8 mouse cellular contexts compared by ENCODE assay signal in genomic region chr17:23676473-23677031, GRCm38 (mm10). TPM values are rescaled to one million over a fixed set of nuclear protein-coding genes. Genes with fewer than 3 reads are reported as not detected.
DNase-seq lines count a peak whose midpoint lies in the region; ATAC-seq and TF ChIP-seq lines count a peak whose summit lies in the region.

No protein-coding gene starts in this region.

- intact Hi-C loops in gastrocnemius, adult 2 months (cut with DNase I): loop anchor here (2.0 kb wide), 1 partner anchor 26 kb away; no protein-coding TSS in a partner anchor

- no peak for ATAC-seq in neural tube, embryonic 11.5 days (ENCODE audit: insufficient read depth, low FRiP score, low TSS enrichment)
- ATAC-seq in lung, embryonic 15.5 days (ENCODE audit: borderline replicate concordance, extremely low read depth, low FRiP score, low TSS enrichment): no peak
- ATAC-seq in stomach, embryonic 15.5 days (ENCODE audit: insufficient read depth, low FRiP score, low read depth): no peak

- under 1% methylated on average over 30 of the region's 37 CpGs for WGBS in neural tube, embryonic 11.5 days
- under 1% methylated on average over 37 of the region's 37 CpGs for WGBS in lung, embryonic 15.5 days
- under 1% methylated on average over 37 of the region's 37 CpGs for WGBS in stomach, embryonic 15.5 days

- H3K27ac ChIP-seq in neural tube, embryonic 11.5 days (ENCODE audit: low read depth, low read length): no peak overlapping the region
- peak overlapping the region; percentile 93 for H3K27ac ChIP-seq in gastrocnemius, adult 2 months
- H3K27ac ChIP-seq in lung, embryonic 15.5 days: peak overlapping the region; percentile 89
- H3K27ac ChIP-seq in stomach, embryonic 15.5 days: peak overlapping the region; percentile 83

- H3K4me3 ChIP-seq in neural tube, embryonic 11.5 days (ENCODE audit: low read depth, low read length): peak overlapping the region; percentile 35
- H3K4me3 ChIP-seq in gastrocnemius, adult 2 months: peak overlapping the region; percentile 78
- peak overlapping the region; percentile 57 for H3K4me3 ChIP-seq in lung, embryonic 15.5 days
- H3K4me3 ChIP-seq in stomach, embryonic 15.5 days (replicated peaks): peak overlapping the region; percentile 69

- peak; percentile 39 for DNase-seq in neural tube, embryonic 11.5 days (ENCODE audit: low spot score)
- no peak for DNase-seq in neural tube, embryonic 10.5 days (ENCODE audit: extremely low spot score, low spot score)
- DNase-seq in brain, embryonic 14.5 days (ENCODE audit: low read depth): peak; percentile 24
- DNase-seq in gastrocnemius, adult 2 months: peak; percentile 76
- peak; percentile 65 for DNase-seq in induced T-regulatory cell, adult 2 months (ENCODE audit: low read depth)
- DNase-seq in spleen, postnatal 4 days (ENCODE audit: low spot score in 2 of 2): no peak

- no peaks in the 10 kb centered on the region for H3K9me3 ChIP-seq in neural tube, embryonic 11.5 days (ENCODE audit: control insufficient read depth, low read length)
- H3K9me3 ChIP-seq in lung, embryonic 15.5 days: no peaks in the 10 kb centered on the region
- H3K9me3 ChIP-seq in stomach, embryonic 15.5 days: no peaks in the 10 kb centered on the region

- peak overlapping the region; percentile 71 for H3K4me2 ChIP-seq in neural tube, embryonic 11.5 days (ENCODE audit: low read depth)
- H3K4me2 ChIP-seq in lung, embryonic 15.5 days: peak overlapping the region; percentile 96
- H3K4me2 ChIP-seq in stomach, embryonic 15.5 days: peak overlapping the region; percentile 96

- H3K4me1 ChIP-seq in neural tube, embryonic 11.5 days (ENCODE audit: control insufficient read depth, insufficient read depth, low read length): peaks cover 15% of the 10 kb centered on the region
- peaks cover 51% of the 10 kb centered on the region for H3K4me1 ChIP-seq in lung, embryonic 15.5 days
- peaks cover 51% of the 10 kb centered on the region for H3K4me1 ChIP-seq in stomach, embryonic 15.5 days

- peak overlapping the region; percentile 2 for H3K9ac ChIP-seq in neural tube, embryonic 11.5 days (ENCODE audit: low read length)
- peak overlapping the region; percentile 58 for H3K9ac ChIP-seq in lung, embryonic 15.5 days
- H3K9ac ChIP-seq in stomach, embryonic 15.5 days: no peak overlapping the region; the same call in 1 of the 2 replicates

- peaks cover 54% of the 10 kb centered on the region for H3K27me3 ChIP-seq in neural tube, embryonic 11.5 days (ENCODE audit: control insufficient read depth, insufficient read depth, low read length)
- H3K27me3 ChIP-seq in lung, embryonic 15.5 days: peaks cover 33% of the 10 kb centered on the region
- peaks cover 21% of the 10 kb centered on the region for H3K27me3 ChIP-seq in stomach, embryonic 15.5 days (replicated peaks)

- no peaks in the 10 kb centered on the region for H3K36me3 ChIP-seq in neural tube, embryonic 11.5 days (ENCODE audit: control insufficient read depth, insufficient read depth, low read length)
- H3K36me3 ChIP-seq in lung, embryonic 15.5 days: no peaks in the 10 kb centered on the region
- no peaks in the 10 kb centered on the region for H3K36me3 ChIP-seq in stomach, embryonic 15.5 days

- no peak for TF ChIP-seq CTCF in brain, embryonic 14.5 days (IDR thresholded peaks at IDR 0.05; ENCODE audit: borderline replicate concordance, extremely low read depth, insufficient read depth, insufficient read length)
- TF ChIP-seq CTCF in gastrocnemius, adult 2 months (IDR thresholded peaks at IDR 0.05): no peak

- no peak for TF ChIP-seq POLR2A in brain, embryonic 14.5 days (IDR thresholded peaks at IDR 0.05; ENCODE audit: borderline replicate concordance, extremely low read depth, insufficient read depth, insufficient read length, poor library complexity, severe bottlenecking)

RNA-seq across cellular contexts. Expression of gene Tnfrsf12a, which starts 0.7 kb away (rescaled TPM):
- 2.3 and 3.6 TPM in 2 replicates for polyA plus RNA-seq in neural tube, embryonic 11.5 days (2014; fragmentation: Nextera tagmentation; extraction: Ambion mirVana)
- 1.7 and 2.1 TPM in 2 replicates for polyA plus RNA-seq in brain, embryonic 14.5 days (2012; rRNA removed)
- total RNA-seq in gastrocnemius, adult 2 months (2021): 10 to 100 TPM; 19.5 to 27.5 TPM
- polyA plus RNA-seq in lung, embryonic 15.5 days (2015; fragmentation: Nextera tagmentation; extraction: Ambion mirVana): 26.8 and 28.5 TPM in 2 replicates
- 23.8 and 25.4 TPM in 2 replicates for polyA plus RNA-seq in stomach, embryonic 15.5 days (2015; fragmentation: Nextera tagmentation; extraction: Ambion mirVana)

RNA-seq across cellular contexts. Expression of gene Cldn6, which starts 2.5 kb away (rescaled TPM):
- polyA plus RNA-seq in neural tube, embryonic 11.5 days (2014; fragmentation: Nextera tagmentation; extraction: Ambion mirVana): 8.7 and 11.1 TPM in 2 replicates
- 0.83 and 1.3 TPM in 2 replicates for polyA plus RNA-seq in brain, embryonic 14.5 days (2012; rRNA removed)
- total RNA-seq in gastrocnemius, adult 2 months (2021): not detected
- polyA plus RNA-seq in lung, embryonic 15.5 days (2015; fragmentation: Nextera tagmentation; extraction: Ambion mirVana): 237 and 246 TPM in 2 replicates
- polyA plus RNA-seq in stomach, embryonic 15.5 days (2015; fragmentation: Nextera tagmentation; extraction: Ambion mirVana): 92.7 and 122 TPM in 2 replicates

RNA-seq across cellular contexts. Expression of gene Thoc6, which starts 2.9 kb away (rescaled TPM):
- polyA plus RNA-seq in neural tube, embryonic 11.5 days (2014; fragmentation: Nextera tagmentation; extraction: Ambion mirVana): 57.8 and 62.4 TPM in 2 replicates
- polyA plus RNA-seq in brain, embryonic 14.5 days (2012; rRNA removed): 38.7 and 54.6 TPM in 2 replicates
- 1 to 10 TPM; 6.3 to 8.8 TPM for total RNA-seq in gastrocnemius, adult 2 months (2021)
- polyA plus RNA-seq in lung, embryonic 15.5 days (2015; fragmentation: Nextera tagmentation; extraction: Ambion mirVana): 48.3 and 49.1 TPM in 2 replicates
- 37.8 and 39.9 TPM in 2 replicates for polyA plus RNA-seq in stomach, embryonic 15.5 days (2015; fragmentation: Nextera tagmentation; extraction: Ambion mirVana)

RNA-seq across cellular contexts. Expression of gene Hcfc1r1, which starts 3.2 kb away (rescaled TPM):
- polyA plus RNA-seq in neural tube, embryonic 11.5 days (2014; fragmentation: Nextera tagmentation; extraction: Ambion mirVana): 52.5 and 60.1 TPM in 2 replicates
- 67.6 and 81.2 TPM in 2 replicates for polyA plus RNA-seq in brain, embryonic 14.5 days (2012; rRNA removed)
- 100 to 1,000 TPM; 112 to 137 TPM for total RNA-seq in gastrocnemius, adult 2 months (2021)
- polyA plus RNA-seq in lung, embryonic 15.5 days (2015; fragmentation: Nextera tagmentation; extraction: Ambion mirVana): 59.5 and 64.5 TPM in 2 replicates
- polyA plus RNA-seq in stomach, embryonic 15.5 days (2015; fragmentation: Nextera tagmentation; extraction: Ambion mirVana): 73.7 and 84.8 TPM in 2 replicates

RNA-seq across cellular contexts. Expression of gene Cldn9, which starts 7.3 kb away (rescaled TPM):
- 1.3 and 1.9 TPM in 2 replicates for polyA plus RNA-seq in neural tube, embryonic 11.5 days (2014; fragmentation: Nextera tagmentation; extraction: Ambion mirVana)
- 0.92 and 0.93 TPM in 2 replicates for polyA plus RNA-seq in brain, embryonic 14.5 days (2012; rRNA removed)
- under 1 TPM; 0.15 to 0.17 TPM for total RNA-seq in gastrocnemius, adult 2 months (2021)
- polyA plus RNA-seq in lung, embryonic 15.5 days (2015; fragmentation: Nextera tagmentation; extraction: Ambion mirVana): 4.4 and 4.8 TPM in 2 replicates
- polyA plus RNA-seq in stomach, embryonic 15.5 days (2015; fragmentation: Nextera tagmentation; extraction: Ambion mirVana): 1.8 and 2.4 TPM in 2 replicates

Comparison
In these comparisons a context has a peak if more than half of its experiments do, and no peak if none do; other contexts are left out.
1. DNase-seq: peak in neural tube, embryonic 11.5 days (single experiment), brain, embryonic 14.5 days (single experiment), gastrocnemius, adult 2 months (single experiment) and induced T-regulatory cell, adult 2 months (single experiment); none in neural tube, embryonic 10.5 days (single experiment) and spleen, postnatal 4 days (0 of 2).
2. Peak in every context shown above with its lines, with median percentiles within 50 percentile points of each other: H3K4me2 ChIP-seq and H3K4me3 ChIP-seq.